Mouse (Mus musculus) natural killer cell, adult 2 months (primary cell): ENCODE results near the gene Rhov.

Experiments
- DNase-seq, 2 experiments: peaks; one replicate each; pipeline ENCODE4 v3.0.0; 2022; ENCODE audit warnings: low spot score in 2 of 2

The Rhov gene

GRCm38 (mm10) chr2:119270643-119271331 lies at the start of gene Rhov:
Rhov (minus strand) TSS chr2:119271272.
- DNase-seq = peak; percentile 37 to 59

GRCm38 (mm10) chr2:119320571-119320970 lies 49.5 kb upstream of the Rhov start:
- DNase-seq = no peak

GRCm38 (mm10) chr2:119318043-119318710 lies 47.1 kb upstream of the Rhov start:
- DNase-seq = no peak

GRCm38 (mm10) chr2:119314742-119315310 lies 43.8 kb upstream of the Rhov start:
- DNase-seq = no peak

- no peak for DNase-seq
These were observed 42.9 kb upstream of the Rhov start for GRCm38 (mm10) chr2:119313780-119314479.

- no peak for DNase-seq
These were observed 41.4 kb upstream of the Rhov start for GRCm38 (mm10) chr2:119312380-119312958.

- DNase-seq = no peak
These were observed 40.5 kb upstream of the Rhov start for GRCm38 (mm10) chr2:119311544-119311943.

- no peak for DNase-seq
These were observed 33.7 kb upstream of the Rhov start for GRCm38 (mm10) chr2:119304798-119305208.

GRCm38 (mm10) chr2:119304391-119304790 lies 33.3 kb upstream of the Rhov start:
- no peak for DNase-seq

GRCm38 (mm10) chr2:119302876-119303275 lies 31.8 kb upstream of the Rhov start:
- no peak for DNase-seq

- DNase-seq = no peak
These were observed 29.9 kb upstream of the Rhov start for GRCm38 (mm10) chr2:119300819-119301493.

- DNase-seq = peak; percentile 74 to 91
These were observed 29.1 kb upstream of the Rhov start for GRCm38 (mm10) chr2:119299981-119300818.

GRCm38 (mm10) chr2:119298839-119299238 lies 27.8 kb upstream of the Rhov start:
- no peak for DNase-seq

GRCm38 (mm10) chr2:119298330-119298729 lies 27.3 kb upstream of the Rhov start:
- peak in 1 of 2 experiments; percentile 49 for DNase-seq

- DNase-seq = no peak
These were observed 26.4 kb upstream of the Rhov start for GRCm38 (mm10) chr2:119297506-119297905.

- no peak for DNase-seq
These were observed 25.7 kb upstream of the Rhov start for GRCm38 (mm10) chr2:119296756-119297155.

GRCm38 (mm10) chr2:119294411-119294810 lies 23.3 kb upstream of the Rhov start:
- DNase-seq = no peak

- no peak for DNase-seq
These were observed 22.8 kb upstream of the Rhov start for GRCm38 (mm10) chr2:119293776-119294390.

GRCm38 (mm10) chr2:119293311-119293710 lies 22.2 kb upstream of the Rhov start:
- DNase-seq = no peak

- DNase-seq = no peak
These were observed 21.8 kb upstream of the Rhov start for GRCm38 (mm10) chr2:119292852-119293251.
